Mouse (Mus musculus): ENCODE data around the gene Hoxb3.

Hoxb3 gene

DNA sequence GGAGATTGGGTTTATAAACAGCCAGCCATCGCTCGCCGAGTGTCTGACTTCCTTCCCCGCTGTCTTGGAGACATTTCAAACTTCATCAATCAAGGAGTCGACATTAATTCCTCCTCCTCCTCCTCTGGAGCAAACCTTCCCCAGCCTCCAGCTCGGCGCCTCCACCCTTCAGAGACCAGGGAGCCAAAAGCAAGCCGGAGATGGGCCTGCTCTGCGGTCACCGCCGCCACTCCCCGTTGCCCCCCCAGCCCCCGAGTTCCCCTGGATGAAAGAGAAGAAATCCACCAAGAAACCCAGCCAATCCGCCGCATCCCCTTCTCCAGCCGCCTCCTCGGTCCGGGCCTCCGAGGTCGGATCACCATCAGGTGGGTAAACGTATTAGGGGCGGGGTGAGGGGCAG lies 28.7 kb downstream of the Hoxb3 start:
- 6% methylated on average over 20 of the region's 22 CpGs for WGBS

DNA sequence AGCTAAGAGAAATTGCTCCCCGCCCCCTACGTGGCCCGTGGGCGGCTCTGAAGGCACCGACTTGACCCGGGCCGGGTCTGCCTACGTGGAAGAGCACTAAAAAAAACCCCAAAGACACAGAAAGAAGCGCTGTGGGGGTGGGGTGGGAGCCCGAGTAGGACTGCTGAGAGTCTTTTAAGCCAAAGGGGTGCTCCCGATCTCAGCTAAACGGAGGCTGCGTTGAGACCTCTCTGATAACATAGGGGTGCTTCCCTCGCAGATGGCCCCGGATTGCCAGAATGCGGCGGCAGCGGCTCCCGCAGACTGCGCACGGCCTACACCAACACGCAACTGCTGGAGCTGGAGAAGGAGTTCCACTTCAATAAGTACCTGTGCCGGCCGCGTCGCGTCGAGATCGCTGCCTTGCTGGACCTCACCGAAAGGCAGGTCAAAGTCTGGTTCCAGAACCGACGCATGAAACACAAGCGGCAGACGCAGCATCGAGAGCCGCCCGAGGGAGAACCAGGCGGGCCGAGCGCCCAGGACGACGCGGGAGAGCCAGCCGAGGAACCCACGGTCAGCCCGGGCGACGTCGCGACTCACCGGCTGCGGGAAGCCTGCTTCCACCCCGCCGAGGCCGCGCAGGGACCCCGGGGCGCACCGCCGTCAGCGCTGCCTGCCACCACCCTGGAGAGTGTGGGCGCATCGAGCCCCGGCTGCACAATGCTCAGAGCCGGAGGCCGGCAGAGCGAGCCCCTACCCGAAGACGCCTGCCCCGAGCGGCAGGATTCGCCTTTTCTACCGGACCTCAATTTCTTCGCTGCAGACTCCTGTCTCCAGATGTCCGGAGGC lies 29.8 kb downstream of the Hoxb3 start:
- 2% methylated on average over 75 of the region's 75 CpGs for WGBS

DNA sequence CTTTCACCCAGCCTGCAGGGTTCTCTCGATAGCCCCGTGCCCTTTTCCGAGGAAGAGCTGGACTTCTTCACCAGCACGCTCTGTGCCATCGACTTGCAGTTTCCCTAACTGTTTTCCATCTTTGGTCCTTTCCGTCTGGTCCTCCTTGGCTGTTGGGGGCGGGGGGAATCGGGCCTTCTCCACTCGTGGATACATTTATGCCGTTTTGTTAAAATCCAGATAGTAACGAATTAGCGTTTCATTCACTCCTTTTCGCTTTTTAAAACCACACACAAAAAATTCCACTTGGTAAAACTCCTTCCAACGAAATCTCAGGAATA lies 30.4 kb downstream of the Hoxb3 start:
- 2% methylated on average over 14 of the region's 14 CpGs for WGBS

DNA sequence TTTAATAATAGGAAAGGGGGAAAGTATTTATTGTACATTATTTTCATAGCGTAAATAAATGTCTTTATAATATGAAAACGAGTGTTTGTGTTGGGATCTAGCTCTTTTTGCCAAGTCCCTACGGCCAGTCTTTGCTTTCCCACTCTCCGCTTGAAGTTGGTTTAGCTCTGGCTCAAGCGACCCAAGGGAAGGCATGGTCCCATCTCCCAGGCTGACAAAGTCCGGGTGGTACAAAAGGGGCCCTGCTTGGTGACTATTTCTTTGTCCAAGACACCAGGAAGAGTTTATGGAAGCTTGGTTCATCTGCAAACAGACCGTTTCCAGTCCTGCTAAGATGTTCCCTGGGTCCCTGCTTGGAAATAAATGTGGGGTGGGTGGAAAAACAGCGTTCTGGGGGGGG lies 30.8 kb downstream of the Hoxb3 start:
- 9% methylated on average over 8 of the region's 8 CpGs for WGBS

DNA sequence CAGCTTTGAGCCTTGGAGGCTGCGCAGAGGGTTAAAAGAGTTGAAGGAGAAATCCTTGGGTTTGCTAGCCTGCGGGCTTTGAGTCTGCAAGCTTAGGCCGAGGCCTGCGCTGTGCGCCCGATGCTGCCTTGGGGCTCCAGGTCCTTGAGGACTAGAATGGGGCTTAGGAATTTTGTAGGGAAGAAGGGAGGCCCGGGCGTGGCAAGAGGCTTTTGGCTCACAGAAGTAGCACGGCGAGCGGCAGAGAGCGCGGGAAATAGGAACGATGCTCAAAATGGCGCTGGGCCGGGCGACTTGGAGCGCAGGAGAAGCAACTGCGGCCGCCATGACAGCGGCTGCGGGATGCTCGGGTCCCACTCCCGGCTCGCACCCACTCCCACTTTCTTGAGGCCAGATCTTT lies 31.2 kb downstream of the Hoxb3 start:
- WGBS, result 3% methylated on average over 25 of the region's 25 CpGs

DNA sequence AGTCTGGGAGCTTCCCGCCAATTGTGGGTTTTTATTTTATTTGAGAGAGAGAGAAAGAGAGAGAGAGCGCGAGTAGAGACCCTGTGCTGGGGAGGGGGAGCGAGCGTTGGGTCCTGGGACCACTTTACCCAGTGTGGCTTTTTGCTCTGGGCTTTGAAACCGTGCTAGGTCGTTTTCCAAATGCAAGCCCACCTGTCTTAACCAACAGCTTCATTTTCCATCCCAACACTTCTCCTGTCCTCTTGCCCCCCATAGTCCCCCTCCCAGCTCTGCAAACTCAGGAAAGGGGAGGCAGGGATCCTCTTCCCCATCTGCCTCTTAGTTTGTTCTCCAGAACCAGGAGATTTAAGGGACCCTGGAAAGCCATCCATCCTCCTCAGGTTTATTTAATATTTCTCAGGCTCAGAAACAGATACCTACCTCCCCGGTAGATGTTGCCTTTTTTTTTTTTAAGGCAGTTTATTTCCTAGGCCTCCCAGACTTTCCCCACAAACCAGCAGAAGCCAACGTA lies 31.7 kb downstream of the Hoxb3 start:
- 6% methylated on average over 9 of the region's 9 CpGs for WGBS

DNA sequence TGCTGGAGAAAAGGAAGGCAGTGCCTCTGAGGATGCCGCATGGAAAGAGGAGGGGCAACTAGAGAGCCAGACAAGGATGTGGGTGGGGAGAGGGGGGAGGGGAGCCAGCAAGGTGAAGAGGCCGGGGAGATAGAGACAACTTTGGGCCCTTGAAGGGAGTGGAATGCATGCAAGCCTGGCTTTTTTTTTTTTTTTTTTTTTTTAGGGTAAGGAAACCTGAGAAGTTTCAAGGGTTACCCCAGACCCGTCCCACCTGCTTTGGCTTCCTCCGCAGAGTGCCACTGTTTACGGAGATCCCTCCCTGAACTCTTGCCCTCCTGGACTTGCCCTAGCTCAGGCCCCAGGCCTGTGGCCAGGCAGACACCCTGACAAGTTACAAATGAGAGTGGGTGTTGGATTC lies 40.7 kb downstream of the Hoxb3 start:
- WGBS, result 15% methylated on average over 5 of the region's 5 CpGs

DNA sequence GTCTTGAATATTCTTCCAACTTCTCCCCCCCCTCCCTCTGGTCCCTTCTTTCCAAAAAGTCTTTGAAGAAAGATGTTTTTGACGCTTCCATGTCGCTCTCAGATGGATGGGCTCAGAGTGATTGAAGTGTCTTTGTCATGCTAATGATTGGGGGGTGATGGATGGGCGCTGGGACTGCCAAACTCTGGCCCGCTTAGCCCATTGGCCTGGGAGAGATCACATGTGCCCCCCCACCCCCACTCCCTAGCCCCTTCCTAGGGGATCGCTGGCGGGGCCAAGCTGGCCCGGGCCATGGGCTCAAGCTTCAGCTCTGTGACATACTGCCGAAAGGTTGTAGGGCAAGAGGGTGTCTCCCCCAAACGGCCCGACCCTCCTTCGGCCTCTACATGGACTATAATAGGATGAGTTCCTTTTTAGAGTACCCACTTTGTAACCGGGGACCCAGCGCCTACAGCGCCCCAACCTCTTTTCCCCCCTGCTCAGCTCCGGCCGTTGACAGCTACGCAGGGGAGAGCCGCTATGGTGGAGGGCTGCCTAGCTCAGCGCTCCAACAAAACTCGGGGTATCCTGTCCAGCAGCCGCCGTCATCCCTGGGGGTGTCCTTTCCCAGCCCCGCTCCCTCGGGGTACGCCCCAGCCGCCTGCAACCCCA lies 42.4 kb downstream of the Hoxb3 start, which contains the start of gene Hoxb1:
Gene Hoxb1 (plus strand): TSS at position 312 of the 651 bp plus-strand sequence.
- WGBS, result 2% methylated on average over 26 of the region's 26 CpGs

DNA sequence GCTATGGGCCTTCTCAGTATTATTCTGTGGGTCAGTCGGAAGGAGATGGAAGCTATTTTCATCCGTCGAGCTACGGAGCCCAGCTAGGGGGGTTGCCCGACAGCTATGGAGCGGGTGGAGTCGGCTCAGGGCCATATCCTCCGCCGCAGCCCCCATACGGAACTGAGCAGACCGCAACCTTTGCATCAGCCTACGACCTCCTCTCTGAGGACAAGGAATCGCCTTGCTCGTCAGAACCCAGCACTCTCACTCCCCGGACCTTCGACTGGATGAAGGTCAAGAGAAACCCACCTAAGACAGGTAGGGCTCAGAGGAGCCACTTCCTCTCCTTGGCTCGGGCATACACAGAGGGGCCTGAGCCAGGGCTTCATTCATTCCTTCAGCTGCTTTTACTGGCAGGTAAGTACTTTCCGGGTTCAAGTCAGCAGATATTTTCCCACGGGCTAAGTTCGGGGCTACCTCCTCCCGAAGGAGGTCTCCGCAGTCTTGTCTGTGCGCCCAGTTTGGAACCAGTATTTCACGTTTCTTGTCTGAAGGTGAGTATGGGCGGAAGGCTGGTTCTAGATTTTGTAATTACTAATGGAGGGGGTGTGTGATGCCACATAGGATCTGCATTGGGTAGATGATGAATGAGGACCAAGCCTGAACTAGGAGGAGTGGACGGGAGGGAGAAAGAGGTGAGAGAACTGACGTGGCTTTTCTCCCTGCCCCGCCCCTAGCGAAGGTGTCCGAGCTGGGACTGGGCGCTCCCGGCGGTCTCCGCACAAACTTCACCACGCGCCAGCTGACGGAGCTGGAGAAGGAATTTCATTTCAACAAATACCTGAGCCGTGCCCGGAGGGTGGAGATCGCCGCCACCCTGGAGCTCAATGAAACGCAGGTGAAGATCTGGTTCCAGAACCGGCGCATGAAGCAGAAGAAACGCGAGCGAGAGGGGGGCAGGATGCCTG lies 43.2 kb downstream of the Hoxb3 start:
- WGBS, result 3% methylated on average over 47 of the region's 47 CpGs

DNA sequence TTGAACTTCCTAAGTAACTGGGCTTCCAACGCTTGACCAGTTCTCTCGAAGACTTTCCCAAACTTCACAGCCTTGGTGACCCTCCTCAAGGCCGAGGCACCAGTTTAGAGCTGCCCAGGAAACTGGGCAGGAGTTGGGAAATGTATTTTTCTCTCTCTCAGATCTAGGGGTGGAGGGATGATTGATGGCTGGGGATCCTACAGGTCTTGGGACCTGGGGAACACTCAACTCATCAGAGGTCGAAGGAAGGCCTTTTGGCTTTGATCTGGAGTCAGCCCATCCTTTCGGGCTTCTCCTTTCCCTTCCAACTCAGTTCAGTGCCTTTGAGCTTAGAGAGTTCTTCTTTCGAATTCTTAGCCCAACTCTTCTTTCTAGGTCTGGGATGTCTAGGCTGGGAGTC lies 44.0 kb downstream of the Hoxb3 start:
- 18% methylated on average over 6 of the region's 6 CpGs for WGBS

DNA sequence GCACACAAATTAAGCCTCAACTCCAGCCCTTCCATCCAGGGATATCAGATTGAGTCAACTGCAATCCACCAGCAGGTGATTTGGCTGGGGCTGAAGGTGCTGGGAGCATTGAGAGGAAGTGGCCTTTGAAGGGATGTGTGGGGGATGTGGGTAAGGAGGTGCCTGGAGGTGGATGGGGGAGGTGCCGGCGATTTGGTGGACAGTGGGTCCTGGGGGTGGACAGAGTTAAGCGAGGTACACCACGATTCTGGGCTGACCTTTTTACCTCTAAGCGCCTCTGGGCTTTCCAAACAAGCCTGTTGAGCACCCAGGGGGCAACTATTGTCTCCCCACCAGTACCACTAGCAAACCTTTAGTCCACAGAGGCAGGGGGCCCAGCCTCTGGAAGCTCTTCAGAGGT lies 45.6 kb downstream of the Hoxb3 start:
- 32% methylated on average over 5 of the region's 5 CpGs for WGBS

DNA sequence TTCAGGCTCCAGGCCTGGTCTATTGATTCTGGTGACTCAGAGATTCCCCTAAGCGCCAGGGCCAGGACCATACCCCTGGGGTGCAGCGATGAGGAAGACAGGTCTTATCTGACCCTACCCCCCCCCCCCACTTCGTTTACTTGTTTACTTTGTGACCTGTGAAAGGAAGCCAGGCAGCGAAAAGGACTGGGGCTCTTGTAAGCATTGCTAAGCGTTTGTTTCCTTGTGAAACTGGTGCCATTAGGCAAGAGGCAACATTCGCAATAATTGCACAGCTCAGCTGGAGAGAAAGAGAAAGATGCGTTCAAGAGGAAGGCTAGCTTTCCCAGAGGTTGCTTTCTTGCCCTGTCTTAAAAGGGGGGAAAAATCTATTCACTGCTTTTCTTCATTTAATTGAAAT lies 46.0 kb downstream of the Hoxb3 start:
- WGBS, result 39% methylated on average over 7 of the region's 7 CpGs

DNA sequence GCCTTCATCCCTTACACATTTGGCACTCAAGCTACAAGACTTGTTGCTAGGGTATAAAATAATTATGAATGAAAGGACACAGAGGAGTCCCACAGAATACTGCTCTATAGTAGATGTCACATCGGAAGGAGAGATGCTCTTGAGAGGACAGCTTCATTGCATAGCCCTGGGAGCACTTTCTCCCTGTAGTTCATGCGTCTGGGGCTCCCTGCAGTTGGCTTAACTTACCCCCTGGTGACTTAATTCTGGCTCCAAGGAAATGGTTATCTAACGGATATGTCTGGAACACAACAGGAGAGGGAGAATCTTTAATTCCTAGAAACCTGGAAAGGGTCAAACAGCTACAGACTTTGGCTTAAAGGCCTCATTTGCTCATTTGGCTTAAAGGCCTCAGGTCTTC lies 48.6 kb downstream of the Hoxb3 start:
- WGBS, result 68% methylated on average over 3 of the region's 3 CpGs

DNA sequence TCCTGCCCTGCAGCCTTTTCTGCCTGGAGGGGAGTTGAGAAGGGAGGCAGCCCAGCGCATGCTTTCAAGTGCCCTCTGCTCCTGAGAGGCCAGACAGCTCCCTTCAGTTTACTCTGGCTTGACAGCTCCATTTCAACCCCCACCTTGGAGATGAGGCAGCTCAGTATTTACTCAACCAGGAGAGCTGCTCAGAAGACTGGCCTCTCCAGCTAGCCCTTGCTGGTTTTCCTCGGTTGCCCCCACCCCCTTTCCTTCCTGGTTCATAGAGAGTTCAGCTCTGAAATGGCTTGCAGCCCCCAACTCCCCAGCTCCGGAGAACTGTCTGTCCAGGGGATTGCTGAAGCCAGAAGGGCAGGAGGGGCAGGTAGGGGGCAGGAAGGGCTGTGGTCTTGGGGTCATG lies 49.4 kb downstream of the Hoxb3 start:
- 34% methylated on average over 3 of the region's 3 CpGs for WGBS

DNA sequence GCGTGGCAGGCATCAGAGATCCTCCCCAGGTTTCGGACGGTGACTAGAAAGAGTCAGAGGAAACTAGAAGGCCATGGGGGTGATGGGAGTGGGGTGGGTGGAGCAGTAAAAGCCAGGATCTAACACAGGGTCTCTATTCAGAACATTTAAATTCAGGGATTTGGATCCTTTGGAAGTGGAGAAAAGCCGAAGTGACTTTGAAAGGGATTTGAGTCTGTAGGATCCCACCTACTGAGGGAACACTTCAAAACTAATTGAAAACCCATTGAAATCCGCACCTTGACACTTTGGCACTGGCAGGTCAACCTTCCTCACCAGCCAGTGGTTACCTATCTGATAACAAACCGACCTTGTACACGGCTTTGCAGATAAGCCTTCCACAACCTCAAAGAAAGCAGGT lies 51.7 kb downstream of the Hoxb3 start:
- 9% methylated on average over 7 of the region's 7 CpGs for WGBS

DNA sequence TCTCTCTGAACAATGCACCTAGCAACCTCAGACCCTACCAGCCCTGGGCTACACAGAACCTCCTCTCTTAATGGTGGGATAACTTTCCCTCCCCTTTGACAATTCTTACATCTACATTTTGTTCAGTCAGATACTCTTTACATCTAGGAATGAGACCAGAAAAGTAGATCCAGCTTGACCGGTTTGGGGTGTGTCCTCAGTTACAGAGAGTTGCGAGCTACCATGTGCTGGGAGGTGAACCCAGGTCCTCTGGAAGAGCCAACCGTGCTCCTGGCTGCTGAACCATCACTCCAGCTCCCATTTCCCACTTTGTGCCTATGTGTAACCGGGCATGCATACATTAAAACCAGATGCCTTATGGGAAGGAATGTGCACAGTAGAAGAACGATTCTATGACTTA lies 60.3 kb downstream of the Hoxb3 start:
- WGBS, result 78% methylated on average over 5 of the region's 5 CpGs

DNA sequence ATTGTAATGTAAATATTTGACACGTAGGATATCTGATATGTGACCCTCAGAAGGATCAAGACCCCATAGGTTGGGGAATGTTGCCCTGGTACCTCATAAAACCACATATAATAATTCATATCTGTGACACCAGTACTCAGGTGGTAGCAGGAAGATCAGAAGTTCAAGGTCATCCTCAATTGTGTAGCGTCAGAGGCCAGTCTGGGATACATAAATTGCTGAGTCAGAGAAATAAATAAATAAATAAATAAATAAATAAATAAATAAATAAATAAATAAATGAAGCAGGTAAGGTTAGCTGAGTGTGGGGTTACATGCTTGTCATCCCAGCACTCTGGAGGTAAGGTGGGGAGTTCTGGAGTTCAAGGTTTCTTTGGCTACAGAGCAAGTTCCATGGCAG lies 64.5 kb downstream of the Hoxb3 start:
- 89% methylated on average over 2 of the region's 2 CpGs for WGBS

DNA sequence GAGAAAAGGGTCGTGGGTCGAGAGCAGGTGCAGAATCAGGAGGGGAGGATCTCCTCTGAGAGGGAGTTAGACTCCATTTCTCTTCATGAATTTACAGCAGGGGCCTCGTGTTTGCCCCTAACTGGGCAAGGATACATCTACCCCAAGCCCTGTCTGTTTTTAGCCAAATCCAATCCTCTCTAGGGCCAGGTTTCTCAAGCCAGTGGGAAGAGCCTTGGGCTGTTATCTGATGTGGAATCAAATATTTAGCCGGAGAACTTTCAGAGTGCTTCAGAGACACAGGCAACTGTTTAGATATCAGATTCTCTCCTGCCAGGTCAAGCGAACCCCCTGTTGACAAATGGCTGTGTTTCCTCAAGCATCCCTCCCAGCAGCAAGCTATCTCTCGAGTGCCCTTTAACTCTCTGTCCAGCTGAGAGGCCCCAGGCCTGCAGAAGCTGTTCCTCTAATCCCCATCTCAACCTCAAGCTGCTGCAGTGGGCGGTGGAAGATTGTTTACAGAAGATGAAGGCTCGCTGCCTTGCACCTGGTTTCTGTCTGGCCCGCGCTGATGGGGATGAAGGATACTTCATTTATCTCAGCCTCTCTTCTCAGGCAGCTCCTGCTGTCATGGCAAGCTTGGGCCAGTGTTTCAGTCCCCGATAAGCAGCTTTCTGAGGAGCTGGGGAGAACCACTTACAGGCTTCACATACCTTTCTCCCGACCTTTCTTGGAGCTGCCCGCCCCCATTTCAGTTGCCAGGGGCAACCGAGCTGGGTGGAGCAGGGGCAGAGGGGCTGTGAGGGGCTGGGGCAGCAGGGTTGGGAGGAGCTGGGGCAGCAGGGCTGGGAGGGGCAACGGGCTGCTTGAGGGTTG lies 73.9 kb downstream of the Hoxb3 start:
- WGBS, result 47% methylated on average over 15 of the region's 15 CpGs
